Mouse (Mus musculus) hindbrain, embryonic 11.5 days (tissue): Measurements from ENCODE around the gene Cacfd1. TPM values are rescaled to one million over a fixed set of nuclear protein-coding genes. Genes with fewer than 3 reads are reported as not detected.

Experiments
- ATAC-seq: fragments of 200-750 bp; cut with Nextera tagmentation; 2 replicates; pipeline ENCODE4 v1.8.0; 2017; ENCODE audit warnings: mild to moderate bottlenecking, moderate TSS enrichment, moderate library complexity; ENCODE audit not compliant: low FRiP score
- DNase-seq: peaks from one replicate; pipeline ENCODE4 v3.0.0-alpha.2; 2015; ENCODE audit warnings: low spot score
- H3K27ac ChIP-seq: fragments of 300-500 bp; sonication (generic); 2 replicates; pipeline ENCODE4 v1.5.1; 2014; ENCODE audit warnings: mild to moderate bottlenecking, low read depth, low read length
- H3K27me3 ChIP-seq: fragments of 300-500 bp; sonication (generic); 2 replicates; pipeline ENCODE4 v1.6.1; 2014; ENCODE audit warnings: mild to moderate bottlenecking, low read length, moderate library complexity, mixed read lengths; ENCODE audit not compliant: control insufficient read depth, insufficient read depth
- H3K36me3 ChIP-seq: fragments of 300-500 bp; sonication (generic); 2 replicates; pipeline ENCODE4 v1.6.1; 2014; ENCODE audit warnings: mild to moderate bottlenecking, low read length, moderate library complexity, mixed read lengths; ENCODE audit not compliant: control insufficient read depth, insufficient read depth
- H3K4me1 ChIP-seq: fragments of 300-500 bp; sonication (generic); replicated peaks from 2 replicates; pipeline ENCODE4 v1.6.1; 2014; ENCODE audit warnings: low read length, mixed read lengths; ENCODE audit not compliant: control insufficient read depth, insufficient read depth
- H3K4me2 ChIP-seq: fragments of 300-500 bp; sonication (generic); replicated peaks from 2 replicates; pipeline ENCODE4 v1.6.1; 2014; ENCODE audit warnings: mild to moderate bottlenecking, low read depth, low read length
- H3K4me3 ChIP-seq: fragments of 300-500 bp; sonication (generic); 2 replicates; pipeline ENCODE4 v1.5.1; 2014; ENCODE audit warnings: low read depth, low read length
- H3K9ac ChIP-seq: fragments of 300-500 bp; sonication (generic); 2 replicates; pipeline ENCODE4 v1.6.1; 2014; ENCODE audit warnings: low read depth, low read length
- H3K9me3 ChIP-seq: fragments of 300-500 bp; sonication (generic); 2 replicates; pipeline ENCODE4 v1.6.1; 2016; ENCODE audit warnings: low read length; ENCODE audit not compliant: control insufficient read depth
- WGBS: fragments of 180-500 bp; shearing (Covaris S2); extraction: QIAGEN DNeasy Blood & Tissue Kit; methylation state at CpG from one replicate; pipeline ENCODE4 v1.1.7; 2014; 5-methylcytosine and 5-hydroxymethylcytosine counted together
- polyA plus RNA-seq: library from polyadenylated mRNA; unstranded; fragments of >200 nt; fragmentation: Nextera tagmentation; extraction: Ambion mirVana; gene quantifications from 2 replicates; pipeline ENCODE4 v1.2.1, GENCODE M21; 2014

The Cacfd1 gene
- 91.7 and 98.9 TPM in 2 replicates for polyA plus RNA-seq

DNA sequence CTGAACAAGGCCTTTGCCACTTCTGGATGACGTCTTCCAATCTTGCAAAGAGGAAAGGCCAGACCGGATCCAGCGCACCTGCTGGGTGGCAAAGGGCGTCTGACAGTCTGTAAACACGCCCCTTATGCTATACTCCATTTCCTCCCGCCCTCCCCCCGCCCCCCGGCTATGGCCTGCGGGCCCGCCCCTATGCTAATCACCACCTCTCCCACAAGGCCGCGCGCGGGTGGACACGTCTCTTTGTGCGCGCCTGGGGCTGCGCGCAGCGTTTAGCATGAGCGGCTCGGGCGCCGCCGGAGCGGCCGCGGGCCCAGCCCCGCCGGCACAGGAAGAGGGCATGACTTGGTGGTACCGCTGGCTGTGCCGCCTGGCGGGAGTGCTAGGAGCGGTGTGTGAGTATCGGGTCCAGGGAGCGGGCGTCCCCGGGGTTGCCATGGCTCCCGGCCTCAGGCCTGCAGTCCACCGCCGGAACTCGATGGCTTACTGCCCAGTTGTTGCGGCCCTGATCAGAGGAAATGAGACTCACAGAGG lies at the start of gene Cacfd1:
Gene Cacfd1 (plus strand): TSS at position 213 of the 531 bp plus-strand sequence.
- peak; percentile 95 for DNase-seq
- H3K4me2 ChIP-seq = peak within 1 kb of the TSS; percentile 66
- H3K9me3 ChIP-seq = no peaks in the 10 kb centered on the region
- no peaks in the 10 kb centered on the region for H3K27me3 ChIP-seq
- peak within 1 kb of the TSS; percentile 79 for H3K4me3 ChIP-seq
- ATAC-seq = peak; percentile 96
- peak within 1 kb of the TSS; percentile 81 for H3K27ac ChIP-seq
- H3K36me3 ChIP-seq = peaks cover 1% of the 10 kb centered on the region; the same call in 1 of the 2 replicates
- peaks cover 6% of the 10 kb centered on the region for H3K4me1 ChIP-seq
- peak within 1 kb of the TSS; percentile 93 for H3K9ac ChIP-seq
- WGBS = under 1% methylated on average over 42 of the region's 43 CpGs

DNA sequence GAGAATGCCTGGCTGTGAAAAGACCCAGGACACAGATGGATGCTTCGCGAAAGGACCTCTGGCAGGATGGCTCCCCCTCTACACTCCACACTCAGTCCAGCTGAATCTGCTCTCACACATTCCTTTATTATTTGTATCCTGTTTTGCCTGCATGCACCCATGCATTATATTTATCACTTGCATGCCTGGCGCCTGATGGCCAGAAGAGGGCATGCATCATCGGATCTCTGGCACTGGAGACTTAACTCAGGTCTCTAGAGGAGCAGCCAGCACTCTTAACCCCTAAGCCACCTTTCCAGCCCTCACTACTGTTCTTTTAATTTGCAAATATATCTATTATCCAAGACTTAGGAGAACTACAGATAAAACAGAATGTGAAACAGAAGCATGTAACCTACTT lies 49.0 kb upstream of the Cacfd1 start:
- no peaks in the 10 kb centered on the region for H3K9me3 ChIP-seq
- H3K4me2 ChIP-seq = no peak overlapping the region
- no peak overlapping the region for H3K27ac ChIP-seq
- H3K27me3 ChIP-seq = no peaks in the 10 kb centered on the region
- H3K9ac ChIP-seq = no peak overlapping the region
- ATAC-seq = no peak
- peaks cover 9% of the 10 kb centered on the region for H3K36me3 ChIP-seq
- H3K4me1 ChIP-seq = peaks cover 4% of the 10 kb centered on the region; the same call in 1 of the 2 replicates
- 80% methylated on average over 4 of the region's 4 CpGs for WGBS
- H3K4me3 ChIP-seq = no peak overlapping the region
- DNase-seq = no peak

DNA sequence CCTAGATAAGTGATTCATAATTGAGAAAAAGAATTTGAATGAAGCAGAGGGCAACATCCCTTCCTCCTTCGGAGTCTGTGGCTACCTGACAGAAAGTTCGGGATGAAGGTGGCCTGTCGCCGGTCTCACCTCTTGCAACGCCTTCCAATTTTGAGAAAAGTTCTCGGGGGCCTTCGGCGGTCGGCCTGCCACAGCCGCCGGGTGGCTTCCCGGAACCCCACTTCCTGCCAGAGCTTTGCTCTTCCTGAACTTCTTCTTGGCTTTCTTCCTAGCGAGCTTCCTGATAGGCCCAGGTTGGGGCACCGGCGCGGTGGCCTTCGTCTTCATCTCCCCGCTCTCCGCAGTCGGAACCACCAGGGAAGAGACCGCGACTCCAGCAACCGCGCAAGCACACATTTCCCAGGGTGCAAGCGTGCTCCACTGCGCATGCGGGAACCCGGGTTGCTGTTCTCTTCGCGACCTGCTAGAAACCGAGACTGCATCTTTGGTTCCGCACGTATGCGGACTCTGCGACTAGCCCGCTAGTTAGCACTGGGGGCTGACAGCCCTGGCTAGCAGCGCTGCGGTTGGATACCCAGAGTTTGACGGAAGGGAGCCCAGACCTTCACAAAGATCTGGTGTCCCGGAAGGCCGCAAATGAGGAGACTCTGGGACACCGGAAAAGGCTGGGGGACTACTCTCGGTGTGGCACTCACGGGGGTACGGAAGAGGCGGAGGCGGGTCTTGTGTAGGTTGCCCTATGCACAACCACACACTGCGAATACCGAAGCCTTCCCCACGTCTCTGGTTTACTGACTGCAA lies 45.6 kb upstream of the Cacfd1 start, which contains the start of gene Rexo4:
Gene Rexo4 (minus strand): TSS at position 464 of the 801 bp plus-strand sequence.
- Histone ChIP-seq H3K4me3 (peak within 1 kb of the TSS; percentile 87), H3K9ac (peak within 1 kb of the TSS; percentile 86), H3K4me1 (peaks cover 4% of the 10 kb centered on the region; the same call in 1 of the 2 replicates), H3K36me3 (peaks cover 7% of the 10 kb centered on the region), H3K27me3 (no peaks in the 10 kb centered on the region), H3K9me3 (no peaks in the 10 kb centered on the region), H3K27ac (peak within 1 kb of the TSS; percentile 99), H3K4me2 (peak within 1 kb of the TSS; percentile 78)
- under 1% methylated on average over 50 of the region's 50 CpGs for WGBS
- ATAC-seq (peak; percentile 96), DNase-seq (peak; percentile 96)

DNA sequence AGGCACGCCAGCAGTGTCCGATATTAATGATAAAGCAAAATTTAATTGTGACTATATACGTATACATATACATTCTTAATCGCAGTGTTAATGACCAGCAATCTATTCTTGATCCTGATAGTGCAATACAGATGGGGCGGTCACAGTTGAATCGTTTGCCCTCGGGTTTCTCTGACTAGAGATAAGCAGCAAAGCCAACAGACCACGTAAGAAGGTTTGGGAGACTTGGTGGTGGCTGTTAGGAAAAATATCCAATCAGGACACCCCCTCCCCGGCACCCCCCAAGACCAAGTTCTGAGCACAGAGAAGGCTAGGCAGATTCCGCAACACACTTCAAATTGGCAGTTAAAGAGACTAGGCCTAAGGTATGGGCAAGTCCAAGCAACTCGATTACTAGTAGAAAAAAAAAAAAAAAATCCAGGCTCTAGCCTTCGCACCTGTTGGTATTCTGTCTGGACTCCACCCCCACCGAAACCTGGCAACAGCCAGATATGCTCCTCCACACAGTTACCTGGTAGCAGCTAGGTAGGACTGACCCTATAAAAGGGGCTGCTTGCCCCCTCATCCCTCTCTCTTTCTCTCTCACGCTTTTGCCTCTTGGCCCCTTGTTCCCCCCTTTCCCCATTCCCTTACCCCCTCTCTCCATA lies 44.9 kb upstream of the Cacfd1 start:
- Histone ChIP-seq H3K27me3 (no peaks in the 10 kb centered on the region), H3K4me2 (peak overlapping the region; percentile 78), H3K27ac (peak overlapping the region; percentile 99), H3K9me3 (no peaks in the 10 kb centered on the region), H3K4me1 (peaks cover 4% of the 10 kb centered on the region; the same call in 1 of the 2 replicates), H3K4me3 (peak overlapping the region; percentile 87), H3K9ac (peak overlapping the region; percentile 86), H3K36me3 (peaks cover 5% of the 10 kb centered on the region)
- DNase-seq (no peak), ATAC-seq (peak; percentile 50; the same call in 1 of the 2 replicates)
- 15% methylated on average over 14 of the region's 14 CpGs for WGBS

DNA sequence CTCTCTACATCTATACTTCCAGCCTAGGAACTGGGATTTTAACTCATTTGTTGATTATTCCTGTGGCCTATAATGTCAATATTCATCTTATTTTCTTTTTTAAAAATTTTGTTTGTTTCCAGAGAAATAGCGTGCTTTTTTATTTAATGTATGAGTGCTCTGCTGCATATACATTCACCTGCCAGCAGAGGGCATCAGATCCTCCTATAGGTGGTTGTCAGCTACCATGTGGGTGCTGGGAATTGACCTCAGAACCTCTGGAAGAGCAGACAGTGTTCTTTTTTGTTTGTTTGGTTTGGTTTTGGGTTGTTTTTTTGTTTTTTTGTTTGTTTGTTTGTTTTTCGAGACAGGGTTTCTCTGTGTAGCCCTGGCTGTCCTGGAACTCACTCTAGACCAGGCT lies 42.5 kb upstream of the Cacfd1 start:
- Histone ChIP-seq H3K27ac (no peak overlapping the region), H3K9me3 (no peaks in the 10 kb centered on the region), H3K4me3 (no peak overlapping the region), H3K36me3 (no peaks in the 10 kb centered on the region), H3K4me2 (no peak overlapping the region), H3K9ac (no peak overlapping the region), H3K27me3 (no peaks in the 10 kb centered on the region), H3K4me1 (peaks cover 4% of the 10 kb centered on the region; the same call in 1 of the 2 replicates)
- DNase-seq (no peak), ATAC-seq (no peak)
- 70% methylated on average over 2 of the region's 2 CpGs for WGBS

DNA sequence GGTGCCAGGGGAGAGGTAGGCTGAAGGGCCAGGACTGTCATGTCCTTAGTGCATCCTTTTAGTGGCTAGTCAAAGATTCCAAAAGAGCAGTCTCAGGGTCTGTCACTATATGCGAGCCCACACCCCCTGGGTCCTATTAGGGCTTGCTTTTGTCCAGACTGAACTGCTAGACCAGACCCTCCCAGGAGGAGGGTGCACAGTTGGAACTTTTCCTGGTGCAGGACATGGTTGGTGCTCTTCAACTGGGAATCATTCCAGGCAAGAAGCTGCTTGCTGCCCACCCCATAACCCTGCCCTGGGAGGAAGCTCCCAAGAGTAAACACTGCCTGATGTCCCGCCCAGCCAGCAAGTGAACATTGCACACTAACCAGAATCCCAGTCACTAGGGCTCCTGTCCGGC lies 36.6 kb upstream of the Cacfd1 start, which contains the start of gene Adamts13:
Gene Adamts13 (plus strand): TSS at position 301 of the 400 bp plus-strand sequence.
- DNase-seq (no peak), ATAC-seq (no peak)
- H3K4me1 ChIP-seq = no peaks in the 10 kb centered on the region
- no peak within 1 kb of the TSS for H3K9ac ChIP-seq
- no peaks in the 10 kb centered on the region for H3K36me3 ChIP-seq
- no peaks in the 10 kb centered on the region for H3K9me3 ChIP-seq
- H3K27ac ChIP-seq = no peak within 1 kb of the TSS
- no peaks in the 10 kb centered on the region for H3K27me3 ChIP-seq
- H3K4me2 ChIP-seq = no peak within 1 kb of the TSS
- H3K4me3 ChIP-seq = no peak within 1 kb of the TSS
- WGBS = 72% methylated on average over 3 of the region's 3 CpGs

DNA sequence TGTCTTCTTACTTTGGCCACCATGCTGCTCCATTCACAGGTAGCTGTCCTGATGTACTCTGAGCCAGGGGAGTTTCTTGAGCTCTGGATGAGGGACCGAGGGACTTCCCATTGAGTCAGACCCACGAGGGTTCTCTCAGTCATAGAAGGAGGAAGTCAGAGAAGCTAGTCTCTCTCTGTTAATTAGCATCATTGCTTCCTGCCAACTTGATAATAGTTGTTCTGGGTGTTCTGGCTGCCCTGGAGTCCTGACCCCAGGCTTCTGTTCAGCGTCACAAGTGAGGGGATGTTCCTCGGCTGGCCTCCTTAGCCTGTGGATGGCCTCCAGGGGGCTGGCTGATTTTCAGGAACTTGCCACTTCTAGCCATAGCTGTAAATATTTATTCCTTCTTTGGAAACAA lies 35.8 kb upstream of the Cacfd1 start:
- Histone ChIP-seq H3K4me3 (no peak overlapping the region), H3K4me1 (no peaks in the 10 kb centered on the region), H3K36me3 (no peaks in the 10 kb centered on the region), H3K9me3 (no peaks in the 10 kb centered on the region), H3K4me2 (no peak overlapping the region), H3K9ac (no peak overlapping the region), H3K27me3 (no peaks in the 10 kb centered on the region), H3K27ac (no peak overlapping the region)
- 59% methylated on average over 4 of the region's 4 CpGs for WGBS
- ATAC-seq (no peak), DNase-seq (no peak)

DNA sequence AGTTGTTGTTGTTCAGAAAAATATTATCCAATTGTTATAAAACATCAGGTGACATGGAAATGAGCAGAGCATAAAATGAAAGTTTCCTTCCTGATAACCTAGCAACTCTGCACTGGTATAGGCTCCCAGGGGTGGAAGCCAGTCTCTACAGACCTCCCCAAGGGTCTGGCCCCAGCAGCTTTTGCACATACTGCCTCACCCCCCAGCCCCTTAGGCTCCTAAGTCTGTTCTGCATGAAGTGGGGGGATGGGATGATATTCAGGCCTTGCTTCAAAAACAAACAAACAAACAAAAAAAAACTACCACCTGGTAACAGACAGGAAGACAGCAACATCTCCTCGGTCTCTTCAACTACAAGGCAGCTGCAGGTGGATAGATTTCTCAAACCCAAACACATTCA lies 29.4 kb upstream of the Cacfd1 start:
- Histone ChIP-seq H3K4me3 (no peak overlapping the region), H3K27ac (no peak overlapping the region), H3K4me2 (no peak overlapping the region), H3K4me1 (no peaks in the 10 kb centered on the region), H3K9ac (no peak overlapping the region), H3K36me3 (no peaks in the 10 kb centered on the region), H3K27me3 (no peaks in the 10 kb centered on the region), H3K9me3 (no peaks in the 10 kb centered on the region)
- 80% methylated on average over 1 of the region's 1 CpGs for WGBS
- DNase-seq (no peak), ATAC-seq (no peak)
